Mouse (Mus musculus) intestine, embryonic 15.5 days (tissue): ENCODE data around the gene Fitm2. TPM values are rescaled to one million over a fixed set of nuclear protein-coding genes. Genes with fewer than 3 reads are reported as not detected.
A peak's percentile ranks its signal among the peaks of the same experiment; 100 is the strongest.

Experiments used
- ATAC-seq: fragments of 200-750 bp; cut with Nextera tagmentation; 2 replicates; pipeline ENCODE4 v1.8.0; 2017; ENCODE audit warnings: moderate TSS enrichment, moderate library complexity
- H3K27ac ChIP-seq: fragments of 300-500 bp; sonication (generic); 2 replicates; pipeline ENCODE4 v1.5.1; 2015; ENCODE audit warnings: mild to moderate bottlenecking, inconsistent platforms
- H3K27me3 ChIP-seq: fragments of 300-500 bp; sonication (generic); replicated peaks from 2 replicates; pipeline ENCODE4 v1.6.1; 2015; ENCODE audit warnings: inconsistent platforms
- H3K36me3 ChIP-seq: fragments of 300-500 bp; sonication (generic); 2 replicates; pipeline ENCODE4 v1.6.1; 2015; ENCODE audit warnings: inconsistent platforms
- H3K4me1 ChIP-seq: fragments of 300-500 bp; sonication (generic); replicated peaks from 2 replicates; pipeline ENCODE4 v1.6.1; 2015; ENCODE audit warnings: inconsistent platforms
- H3K4me2 ChIP-seq: fragments of 300-500 bp; sonication (generic); replicated peaks from 2 replicates; pipeline ENCODE4 v1.6.1; 2015; ENCODE audit warnings: mild to moderate bottlenecking, inconsistent platforms
- H3K4me3 ChIP-seq: fragments of 300-500 bp; sonication (generic); replicated peaks from 2 replicates; pipeline ENCODE4 v1.5.1; 2015; ENCODE audit warnings: inconsistent platforms
- H3K9ac ChIP-seq: fragments of 300-500 bp; sonication (generic); 2 replicates; pipeline ENCODE4 v1.6.1; 2015; ENCODE audit warnings: inconsistent platforms
- H3K9me3 ChIP-seq: fragments of 300-500 bp; sonication (generic); 2 replicates; pipeline ENCODE4 v1.6.1; 2016; ENCODE audit warnings: inconsistent platforms
- whole genome bisulfite sequencing: fragments of 180-500 bp; shearing (Covaris S2); methylation state at CpG from one replicate; pipeline ENCODE4 v1.1.7; 2015; 5-methylcytosine and 5-hydroxymethylcytosine counted together
- polyA plus RNA-seq: library from polyadenylated mRNA; unstranded; fragments of >200 nt; fragmentation: Nextera tagmentation; extraction: Ambion mirVana; gene quantifications from 2 replicates; pipeline ENCODE4 v1.2.1, GENCODE M21; 2015

The Fitm2 gene
- polyA plus RNA-seq, 1 experiment from 2014 or later: 10.4 TPM

DNA sequence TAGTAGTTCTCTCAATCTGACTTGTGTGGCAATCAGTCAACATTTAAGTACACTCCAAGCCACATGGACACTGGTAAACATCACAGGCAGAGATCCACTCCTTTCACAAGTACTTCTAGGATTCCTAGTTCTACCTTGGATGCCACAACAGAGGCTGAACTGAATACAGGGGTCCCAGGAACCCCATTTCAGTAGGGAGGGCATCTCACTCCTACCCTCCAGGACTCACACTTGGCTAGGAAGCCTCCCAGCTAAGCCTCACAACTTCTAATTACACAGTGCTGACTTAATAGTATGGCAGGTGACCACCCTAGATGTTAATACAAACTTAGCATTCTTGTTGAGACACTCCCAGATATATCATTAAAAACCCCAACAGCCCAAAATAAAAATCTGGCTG, 54.6 kb downstream of the Fitm2 start:
- Histone ChIP-seq H3K36me3 (peaks cover 6% of the 10 kb centered on the region; the same call in 1 of the 2 replicates), H3K4me2 (peak overlapping the region; percentile 64), H3K9ac (peak overlapping the region; percentile 93; the same call in 1 of the 2 replicates), H3K4me3 (peak overlapping the region; percentile 98), H3K27me3 (no peaks in the 10 kb centered on the region), H3K27ac (no peak overlapping the region), H3K4me1 (peaks cover 13% of the 10 kb centered on the region), H3K9me3 (no peaks in the 10 kb centered on the region)
- no peak for ATAC-seq

DNA sequence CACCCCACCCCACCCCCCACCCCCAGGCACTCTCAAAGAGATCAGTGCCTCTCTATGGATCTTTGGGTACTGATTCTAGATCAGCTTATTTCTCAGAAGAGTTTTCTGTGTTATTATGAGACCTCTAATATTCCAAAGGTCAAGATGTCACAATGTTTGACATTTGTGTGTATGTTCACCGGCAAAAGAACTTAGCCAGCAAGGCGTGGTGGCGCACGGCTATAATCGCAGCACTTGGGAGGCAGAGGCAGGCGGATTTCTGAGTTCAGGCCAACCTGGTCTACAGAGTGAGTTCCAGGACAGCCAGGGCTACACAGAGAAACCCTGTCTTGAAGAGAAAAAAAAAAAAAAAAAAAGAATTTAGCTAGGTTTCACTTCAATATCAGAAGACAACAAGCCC, 55.4 kb downstream of the Fitm2 start:
- H3K4me3 ChIP-seq: no peak overlapping the region
- no peaks in the 10 kb centered on the region for H3K27me3 ChIP-seq
- peaks cover 13% of the 10 kb centered on the region for H3K4me1 ChIP-seq
- H3K9ac ChIP-seq: no peak overlapping the region
- H3K9me3 ChIP-seq: no peaks in the 10 kb centered on the region
- no peak for ATAC-seq
- 81% methylated on average over 6 of the region's 6 CpGs for WGBS
- no peak overlapping the region for H3K27ac ChIP-seq
- H3K36me3 ChIP-seq: peaks cover 6% of the 10 kb centered on the region; the same call in 1 of the 2 replicates
- no peak overlapping the region for H3K4me2 ChIP-seq

Other genes starting within 250 kb of the Fitm2 start
- 8.5 and 9.8 TPM in 2 replicates for gene Jph2, start 74.6 kb downstream of the Fitm2 start, polyA plus RNA-seq
- 83.2 and 87.4 TPM in 2 replicates for gene Oser1, start 47.9 kb downstream of the Fitm2 start, polyA plus RNA-seq
- 5.9 and 6.1 TPM in 2 replicates for gene Gdap1l1, start 34.2 kb downstream of the Fitm2 start, polyA plus RNA-seq
- 0.35 and 0.39 TPM in 2 replicates for gene R3hdml, start 19.7 kb upstream of the Fitm2 start, polyA plus RNA-seq
- 85.1 and 85.9 TPM in 2 replicates for gene Hnf4a, start 34.2 kb upstream of the Fitm2 start, polyA plus RNA-seq
- 25.7 and 26.5 TPM in 2 replicates for gene Ttpal, start 129.7 kb upstream of the Fitm2 start, polyA plus RNA-seq
- gene Serinc3, start 172.5 kb upstream of the Fitm2 start, polyA plus RNA-seq: 45.3 and 47.1 TPM in 2 replicates
- 113 and 122 TPM in 2 replicates for gene Pkig, start 185.8 kb upstream of the Fitm2 start, polyA plus RNA-seq